Mouse (Mus musculus) CH12.LX (cell line): ENCODE results near the gene Mkln1. TPM values are rescaled to one million over a fixed set of nuclear protein-coding genes. Genes with fewer than 3 reads are reported as not detected.

Experiments
- DNase-seq: peaks from one replicate; pipeline ENCODE4 v3.0.0-alpha.2; 2013; ENCODE audit errors: extremely low read depth
- H3K27ac ChIP-seq: 2 replicates; pipeline ENCODE4 v1.5.1; 2012; ENCODE audit warnings: low read depth, mild to moderate bottlenecking, control low read depth, moderate library complexity; ENCODE audit not compliant: insufficient read depth
- H3K27me3 ChIP-seq: replicated peaks from 2 replicates; pipeline ENCODE3; 2012; ENCODE audit warnings: inconsistent platforms
- H3K36me3 ChIP-seq, 2 experiments: replicated peaks in 1 of 2; 2 replicates each; pipeline versions ENCODE3 to v1.6.1; 2012; ENCODE audit warnings: inconsistent platforms in 1 of 2, low read length in 1 of 2, mild to moderate bottlenecking in 1 of 2, mixed read lengths in 1 of 2, moderate library complexity in 1 of 2; ENCODE audit not compliant: control insufficient read depth in 1 of 2, insufficient read depth in 1 of 2
- H3K4me1 ChIP-seq, 2 experiments: 2 replicates each; pipeline ENCODE4 v1.6.1; 2012; ENCODE audit warnings: inconsistent platforms in 1 of 2, moderate library complexity in 1 of 2; ENCODE audit not compliant: insufficient read depth in 2 of 2, control insufficient read depth in 1 of 2
- H3K4me2 ChIP-seq: 2 replicates; pipeline ENCODE4 v1.6.1; 2012; ENCODE audit warnings: low read depth, mild to moderate bottlenecking, control low read depth; ENCODE audit not compliant: poor library complexity, insufficient read depth, severe bottlenecking
- H3K4me3 ChIP-seq, 3 experiments: fragments of 150-350 bp in 1 of 3; sonication (generic) in 1 of 3; replicated peaks in 1 of 3; 2 replicates each; pipeline versions ENCODE3 to v1.5.1; 2011 to 2012; ENCODE audit warnings: low read depth in 2 of 3, low read length in 2 of 3, mild to moderate bottlenecking in 2 of 3, moderate library complexity in 2 of 3, control low read depth in 1 of 3, improper control_type of control experiment in 1 of 3, inconsistent platforms in 1 of 3, mixed read lengths in 1 of 3; ENCODE audit not compliant: poor library complexity in 1 of 3
- H3K79me2 ChIP-seq: replicated peaks from 2 replicates; pipeline ENCODE4 v1.6.1; 2012; ENCODE audit warnings: mild to moderate bottlenecking, moderate library complexity; ENCODE audit not compliant: control insufficient read depth, poor library complexity, insufficient read depth, severe bottlenecking; ENCODE audit errors: extremely low read depth
- H3K9ac ChIP-seq: 2 replicates; pipeline ENCODE4 v1.6.1; 2012; ENCODE audit warnings: low read depth, mild to moderate bottlenecking, control low read depth, moderate library complexity; ENCODE audit not compliant: insufficient read depth
- H3K9me3 ChIP-seq: replicated peaks from 2 replicates; pipeline ENCODE3; 2012; ENCODE audit warnings: low read length, inconsistent platforms, mixed read lengths
- BHLHE40 ChIP-seq: IDR thresholded peaks from 2 replicates; pipeline ENCODE4 v1.6.1; 2011; ENCODE audit warnings: mild to moderate bottlenecking, low read depth, low read length, improper control_type of control experiment
- CHD1 ChIP-seq: IDR thresholded peaks from 2 replicates; pipeline ENCODE4 v1.6.1; 2012; ENCODE audit warnings: low read depth, low read length, improper control_type of control experiment, inconsistent platforms
- CTCF ChIP-seq, 2 experiments: IDR thresholded peaks in 1 of 2; conservative IDR thresholded peaks in 1 of 2; 2 replicates each; pipeline ENCODE4 v1.5.1; 2011 to 2012; ENCODE audit warnings: low read depth in 2 of 2, low read length in 2 of 2, improper control_type of control experiment in 1 of 2, inconsistent platforms in 1 of 2, mild to moderate bottlenecking in 1 of 2, moderate library complexity in 1 of 2
- E2F4 ChIP-seq: IDR thresholded peaks from 2 replicates; pipeline ENCODE4 v1.6.1; 2011; ENCODE audit warnings: low read depth, low read length, improper control_type of control experiment; ENCODE audit not compliant: insufficient replicate concordance
- ELF1 ChIP-seq: IDR thresholded peaks from 2 replicates; pipeline ENCODE4 v1.6.1; 2014; ENCODE audit warnings: low read depth, mild to moderate bottlenecking, inconsistent platforms, low read length, improper control_type of control experiment
- ETS1 ChIP-seq: conservative IDR thresholded peaks from 2 replicates; pipeline ENCODE4 v1.6.1; 2012; ENCODE audit warnings: low read depth, mild to moderate bottlenecking, inconsistent platforms, low read length, improper control_type of control experiment, moderate library complexity
- HCFC1 ChIP-seq: IDR thresholded peaks from 2 replicates; pipeline ENCODE4 v1.6.1; 2012; ENCODE audit warnings: low read depth, mild to moderate bottlenecking, inconsistent platforms, low read length, improper control_type of control experiment
- IRF4 ChIP-seq: IDR thresholded peaks from 2 replicates; pipeline ENCODE4 v1.6.1; 2014; ENCODE audit warnings: low read depth, mild to moderate bottlenecking, inconsistent platforms, low read length, improper control_type of control experiment
- MAFK ChIP-seq: IDR thresholded peaks from 2 replicates; pipeline ENCODE4 v1.6.1; 2011; ENCODE audit warnings: low read length, improper control_type of control experiment; ENCODE audit not compliant: insufficient replicate concordance
- MAX ChIP-seq: IDR thresholded peaks from 2 replicates; pipeline ENCODE4 v1.6.1; 2011; ENCODE audit warnings: low read length, improper control_type of control experiment
- MAZ ChIP-seq: IDR thresholded peaks from 2 replicates; pipeline ENCODE4 v1.6.1; 2012; ENCODE audit warnings: low read depth, mild to moderate bottlenecking, inconsistent platforms, low read length, improper control_type of control experiment, moderate library complexity
- MEF2A ChIP-seq: IDR thresholded peaks from 2 replicates; pipeline ENCODE4 v1.6.1; 2014; ENCODE audit warnings: low read depth, mild to moderate bottlenecking, inconsistent platforms, low read length, improper control_type of control experiment, borderline replicate concordance
- MXI1 ChIP-seq: IDR thresholded peaks from 2 replicates; pipeline ENCODE4 v1.6.1; 2011; ENCODE audit warnings: mild to moderate bottlenecking, low read depth, low read length, improper control_type of control experiment
- MYC ChIP-seq: IDR thresholded peaks from 2 replicates; pipeline ENCODE4 v1.6.1; 2011; ENCODE audit warnings: low read depth, mild to moderate bottlenecking, improper control_type of control experiment, low read length
- NELFE ChIP-seq: IDR thresholded peaks from 2 replicates; pipeline ENCODE4 v1.6.1; 2011; ENCODE audit warnings: low read depth, low read length, improper control_type of control experiment
- NRF1 ChIP-seq: IDR thresholded peaks from 2 replicates; pipeline ENCODE4 v1.6.1; 2014; ENCODE audit warnings: low read depth, mild to moderate bottlenecking, inconsistent platforms, low read length, improper control_type of control experiment, moderate library complexity
- PAX5 ChIP-seq: IDR thresholded peaks from 2 replicates; pipeline ENCODE4 v1.6.1; 2012; ENCODE audit warnings: low read length, inconsistent platforms, mixed read lengths
- POLR2A ChIP-seq: IDR thresholded peaks from 2 replicates; pipeline ENCODE4 v1.6.1; 2011; ENCODE audit warnings: low read depth, mild to moderate bottlenecking, improper control_type of control experiment, low read length
- POLR2AphosphoS2 ChIP-seq: IDR thresholded peaks from 2 replicates; pipeline ENCODE4 v1.6.1; 2011; ENCODE audit warnings: low read depth, low read length, improper control_type of control experiment
- RAD21 ChIP-seq: IDR thresholded peaks from 2 replicates; pipeline ENCODE4 v1.6.1; 2011; ENCODE audit warnings: low read depth, mild to moderate bottlenecking, low read length, improper control_type of control experiment, moderate library complexity
- RCOR1 ChIP-seq: conservative IDR thresholded peaks from 2 replicates; pipeline ENCODE4 v1.6.1; 2012; ENCODE audit warnings: low read depth, mild to moderate bottlenecking, inconsistent platforms, low read length, improper control_type of control experiment
- SMC3 ChIP-seq: IDR thresholded peaks from 2 replicates; pipeline ENCODE4 v1.6.1; 2011; ENCODE audit warnings: low read depth, low read length, improper control_type of control experiment
- TBP ChIP-seq: conservative IDR thresholded peaks from 2 replicates; pipeline ENCODE4 v1.6.1; 2011; ENCODE audit warnings: low read depth, low read length, improper control_type of control experiment
- TCF12 ChIP-seq: IDR thresholded peaks from 2 replicates; pipeline ENCODE4 v1.6.1; 2014; ENCODE audit warnings: low read depth, mild to moderate bottlenecking, inconsistent platforms, low read length, improper control_type of control experiment
- UBTF ChIP-seq: IDR thresholded peaks from 2 replicates; pipeline ENCODE4 v1.6.1; 2012; ENCODE audit warnings: low read depth, mild to moderate bottlenecking, inconsistent platforms, low read length, improper control_type of control experiment, moderate library complexity
- USF1 ChIP-seq: IDR thresholded peaks from 2 replicates; pipeline ENCODE4 v1.6.1; 2014; ENCODE audit warnings: low read depth, mild to moderate bottlenecking, inconsistent platforms, low read length, improper control_type of control experiment
- USF2 ChIP-seq: conservative IDR thresholded peaks from 2 replicates; pipeline ENCODE4 v1.6.1; 2011; ENCODE audit warnings: low read depth, low read length, improper control_type of control experiment
- ZC3H11A ChIP-seq: IDR thresholded peaks from 2 replicates; pipeline ENCODE4 v1.6.1; 2012; ENCODE audit warnings: low read depth, mild to moderate bottlenecking, inconsistent platforms, low read length, improper control_type of control experiment
- ZKSCAN1 ChIP-seq: IDR thresholded peaks from 2 replicates; pipeline ENCODE4 v1.6.1; 2012; ENCODE audit warnings: low read depth, inconsistent platforms, low read length, improper control_type of control experiment, borderline replicate concordance
- ZMIZ1 ChIP-seq: IDR thresholded peaks from 2 replicates; pipeline ENCODE4 v1.6.1; 2012; ENCODE audit warnings: low read depth, mild to moderate bottlenecking, inconsistent platforms, low read length, improper control_type of control experiment
- ZNF384 ChIP-seq: IDR thresholded peaks from 2 replicates; pipeline ENCODE4 v1.6.1; 2012; ENCODE audit warnings: low read depth, low read length, improper control_type of control experiment, inconsistent platforms
- dilution Hi-C: fragments of 300-500 bp; cut with MboI; formaldehyde crosslinking; loops from 2 replicates; pipeline ENCODE4 v1.14.3; 2020; ENCODE audit warnings: low sequenced_read_pairs; ENCODE audit not compliant: extremely low pct_unique_long_range_greater_than_20kb, extremely low pct_ligation_motif_present
- in situ Hi-C: fragments of 300-500 bp; cut with MboI; formaldehyde crosslinking; loops from 3 replicates; pipeline ENCODE4 v1.14.3; 2019; ENCODE audit warnings: low sequenced_read_pairs, low pct_ligation_motif_present, low pct_unique_long_range_greater_than_20kb, mixed read lengths
- polyA plus RNA-seq: library from polyadenylated mRNA; unstranded; fragments of >175 nt; gene quantifications from 2 replicates; pipeline ENCODE4 v1.2.1, GENCODE M21; 2012; ENCODE audit warnings: low read depth; ENCODE audit not compliant: insufficient read length
- total RNA-seq, 2 experiments: library from RNA; depleted of rRNA; stranded (reverse); fragments of 300-350 nt in 1 of 2; fragments of >200 nt in 1 of 2; gene quantifications; 2 replicates each; pipeline ENCODE4 v1.2.3; 2012 to 2014

Mkln1 gene
- total and polyA plus RNA-seq, 3 experiments: 79.6 to 127 (median 115) TPM

DNA sequence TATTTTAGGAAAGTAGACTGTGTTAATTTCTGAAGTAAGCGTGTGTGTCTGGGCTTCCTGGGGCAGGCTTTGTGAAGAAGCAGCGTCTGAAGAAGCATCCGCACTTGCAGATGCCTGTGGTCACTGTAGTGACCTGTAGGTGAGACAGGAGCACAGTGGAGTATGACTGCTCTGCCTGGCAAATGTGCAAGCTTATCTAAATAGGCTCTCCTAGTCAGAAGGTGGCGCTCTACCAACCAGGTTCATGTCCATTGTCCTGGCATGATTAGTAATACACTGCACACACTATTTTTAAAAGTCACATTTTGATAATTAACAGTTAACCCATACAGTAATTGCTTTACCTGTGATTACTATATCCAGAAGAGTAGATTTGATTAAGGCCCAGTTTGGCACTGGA, 79.7 kb downstream of the Mkln1 start:
- Histone ChIP-seq H3K4me2 (no peak overlapping the region), H3K36me3 (peaks cover 16 to 33% of the 10 kb centered on the region in 2 experiments), H3K4me3 (no peak overlapping the region), H3K27ac (no peak overlapping the region), H3K9ac (no peak overlapping the region), H3K4me1 (peaks cover 0 to 51% of the 10 kb centered on the region in 2 experiments; a peak in 3 of 4 replicates), H3K9me3 (no peaks in the 10 kb centered on the region), H3K27me3 (no peaks in the 10 kb centered on the region), H3K79me2 (no peaks in the 10 kb centered on the region)
- peak; percentile 64 for DNase-seq
- dilution Hi-C loops (no loop called here), in situ Hi-C loops (no loop called here)
- TF ChIP-seq NELFE: no peak
- peak; percentile 57 to 62; a peak in 3 of 4 replicates for TF ChIP-seq CTCF (conservative IDR thresholded peaks at IDR 0.05 in 1 of 2, IDR thresholded peaks at IDR 0.05 in 1 of 2; ENCODE audit: low read depth in 2 of 2, low read length in 2 of 2)
- TF ChIP-seq RAD21: peak; percentile 17
- no peak for TF ChIP-seq IRF4
- no peak for TF ChIP-seq MAFK
- no peak for TF ChIP-seq ZKSCAN1
- no peak for TF ChIP-seq TBP
- TF ChIP-seq ELF1: no peak
- no peak for TF ChIP-seq MAZ
- no peak for TF ChIP-seq RCOR1
- no peak for TF ChIP-seq HCFC1
- TF ChIP-seq E2F4: no peak
- TF ChIP-seq MXI1: no peak
- TF ChIP-seq ZMIZ1: no peak
- no peak for TF ChIP-seq UBTF
- no peak for TF ChIP-seq ZNF384

DNA sequence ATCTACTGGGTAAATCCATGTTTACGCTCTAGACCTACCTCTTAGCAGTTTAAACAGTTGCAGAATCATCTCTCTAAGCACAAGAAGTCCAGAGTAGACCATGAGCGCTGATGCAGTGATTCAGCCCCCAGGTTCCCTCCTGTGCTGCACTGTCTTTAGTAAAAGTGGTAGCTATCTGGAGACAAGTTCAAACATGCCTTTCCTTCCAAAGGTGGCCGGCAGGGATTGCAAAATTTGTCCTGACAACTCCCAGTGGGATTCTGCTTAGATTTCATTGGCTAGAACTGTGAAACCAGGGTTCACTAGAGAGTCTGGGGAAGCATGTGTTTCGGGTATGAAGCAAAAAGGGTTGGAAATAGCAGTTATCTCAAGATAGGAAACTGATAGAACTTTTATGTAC, 81.5 kb downstream of the Mkln1 start:
- Histone ChIP-seq H3K4me2 (0 out of 2 replicates have a peak overlapping the region, but pooled peaks have one; percentile 8), H3K4me3 (peak overlapping the region in 1 of 3 experiments; percentile 15), H3K27ac (no peak overlapping the region), H3K79me2 (no peaks in the 10 kb centered on the region), H3K4me1 (peaks cover 0 to 51% of the 10 kb centered on the region in 2 experiments; a peak in 3 of 4 replicates), H3K9ac (no peak overlapping the region), H3K27me3 (no peaks in the 10 kb centered on the region), H3K36me3 (peaks cover 9 to 25% of the 10 kb centered on the region in 2 experiments), H3K9me3 (no peaks in the 10 kb centered on the region)
- peak; percentile 83 for DNase-seq
- dilution Hi-C loops (no loop called here), in situ Hi-C loops (no loop called here)
- TF ChIP-seq ZNF384 (no peak; the same call in 1 of the 2 replicates), USF1 (no peak), CHD1 (peak; percentile 97), MEF2A (peak; percentile 64; the same call in 1 of the 2 replicates), UBTF (no peak), ETS1 (peak; percentile 37; the same call in 1 of the 2 replicates), NRF1 (no peak), PAX5 (no peak), MAZ (no peak), BHLHE40 (no peak), POLR2AphosphoS2 (no peak), MAX (peak; percentile 48), TBP (no peak), SMC3 (no peak), USF2 (no peak), POLR2A (0 out of 2 replicates have a peak, but pooled peaks have one; percentile 18), CTCF (conservative IDR thresholded peaks at IDR 0.05 in 1 of 2, IDR thresholded peaks at IDR 0.05 in 1 of 2; ENCODE audit: low read depth in 2 of 2, low read length in 2 of 2) (no peak), E2F4 (no peak), ELF1 (no peak), NELFE (no peak), IRF4 (peak; percentile 56), ZC3H11A (no peak), RCOR1 (0 out of 2 replicates have a peak, but pooled peaks have one; percentile 28), TCF12 (peak; percentile 41; the same call in 1 of the 2 replicates), MYC (no peak; the same call in 1 of the 2 replicates), HCFC1 (no peak)
